Mouse (Mus musculus) gastrocnemius, adult 8-10 months (tissue): Measurements from ENCODE around the gene Slc25a53. TPM values are rescaled to one million over a fixed set of nuclear protein-coding genes. Genes with fewer than 3 reads are reported as not detected.

Experiments
- DNase-seq, 2 experiments: peaks; one replicate each; pipeline ENCODE4 v3.0.0; 2022; ENCODE audit warnings: low spot score in 2 of 2
- total RNA-seq, 4 experiments: library from RNA; stranded (reverse); gene quantifications; 2 replicates each; pipeline ENCODE4 v1.2.4; 2022

The Slc25a53 gene
- total RNA-seq: 1 to 10 TPM in 3 of 4 experiments, under 1 TPM in 1; 0.97 to 4.0 (median 2.2) TPM

DNA sequence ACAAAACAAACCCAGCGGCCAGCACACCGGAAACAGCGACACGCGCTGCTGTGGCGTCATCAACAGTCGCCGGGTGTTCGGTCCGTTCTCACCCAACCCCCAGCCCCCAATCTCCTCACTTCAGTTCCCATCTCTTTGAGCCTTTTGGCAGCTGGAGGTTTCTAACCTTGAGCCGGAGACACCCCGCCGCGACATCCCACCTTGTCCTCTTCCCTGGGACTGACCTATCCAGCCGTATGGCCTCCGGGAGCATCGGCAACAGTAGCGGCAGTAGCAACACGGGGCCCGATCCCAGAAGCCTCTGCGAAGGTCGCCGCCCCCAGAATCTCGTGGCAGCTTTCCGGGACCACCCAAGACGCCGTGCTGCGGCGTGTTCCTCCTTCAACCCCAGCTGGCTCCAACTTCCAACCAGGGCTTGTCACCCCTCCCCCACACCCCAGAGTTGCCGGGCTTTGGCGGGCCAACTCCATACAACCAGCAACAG lies at the start of gene Slc25a53:
TSS of gene Slc25a53 (minus strand) at position 303 of the 484 bp plus-strand sequence.
- DNase-seq: peak; percentile 69 to 72

- no peak for DNase-seq
These were observed 25.1 kb upstream of the Slc25a53 start for GRCm38 (mm10) chrX:137063202-137063601.

DNA sequence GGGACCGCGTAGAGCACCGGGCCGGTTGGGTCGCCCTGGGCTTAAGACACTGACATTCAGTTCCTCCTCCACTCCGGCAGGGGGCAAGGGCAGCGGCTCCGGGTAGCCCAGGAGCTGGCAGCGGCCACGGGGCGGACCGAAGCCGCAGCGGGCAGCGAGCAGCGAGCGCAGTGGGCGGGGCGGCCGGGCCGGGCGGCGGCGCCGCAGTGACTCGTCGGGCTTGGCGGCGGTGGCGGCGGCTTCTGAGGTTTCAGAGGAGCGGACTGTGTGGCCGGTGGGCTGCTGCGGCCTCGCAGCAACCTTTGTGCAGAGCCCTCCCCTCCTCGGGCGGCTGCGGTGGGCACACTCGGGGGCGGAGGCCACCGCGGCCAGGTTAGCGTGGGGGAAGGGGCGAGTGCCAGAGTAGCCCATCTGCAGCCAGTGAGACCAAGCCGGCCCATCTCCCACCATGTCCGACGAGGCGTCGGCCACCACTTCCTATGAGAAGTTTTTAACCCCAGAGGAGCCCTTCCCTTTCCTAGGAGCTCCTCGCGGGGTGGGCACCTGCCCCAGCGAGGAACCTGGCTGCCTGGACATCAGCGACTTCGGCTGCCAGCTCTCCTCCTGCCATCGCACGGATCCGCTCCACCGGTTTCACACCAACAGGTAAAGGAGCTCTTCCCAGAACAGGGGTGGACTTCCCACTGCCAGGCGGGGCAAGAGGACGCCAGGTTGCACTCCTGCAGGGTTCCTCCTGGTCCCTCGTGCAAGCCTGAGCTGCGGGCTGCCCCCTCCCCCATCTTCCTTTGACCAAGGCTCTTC lies 11.5 kb upstream of the Slc25a53 start, which contains the start of gene Fam199x:
TSS of gene Fam199x (plus strand) at position 170 of the 801 bp plus-strand sequence.
- DNase-seq: peak; percentile 51 to 68

DNA sequence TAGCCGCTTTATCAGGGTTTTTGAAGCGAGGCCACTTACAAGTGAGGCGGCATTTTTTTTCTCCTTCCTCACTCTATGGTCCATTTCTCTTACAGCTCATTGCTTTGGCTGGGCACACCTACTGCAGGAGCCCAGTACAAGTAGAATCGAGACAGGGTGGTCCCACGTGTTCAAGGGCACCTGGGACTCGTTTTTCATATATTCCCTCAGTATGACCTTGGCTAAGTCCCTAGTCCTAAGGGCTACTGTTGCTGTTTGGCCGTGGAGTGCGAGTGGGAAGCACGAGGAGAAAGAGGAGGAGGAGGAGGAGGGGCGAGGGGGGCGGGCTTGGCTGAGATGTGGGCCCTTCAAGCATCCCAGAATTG lies 10.9 kb upstream of the Slc25a53 start:
- no peak for DNase-seq

DNA sequence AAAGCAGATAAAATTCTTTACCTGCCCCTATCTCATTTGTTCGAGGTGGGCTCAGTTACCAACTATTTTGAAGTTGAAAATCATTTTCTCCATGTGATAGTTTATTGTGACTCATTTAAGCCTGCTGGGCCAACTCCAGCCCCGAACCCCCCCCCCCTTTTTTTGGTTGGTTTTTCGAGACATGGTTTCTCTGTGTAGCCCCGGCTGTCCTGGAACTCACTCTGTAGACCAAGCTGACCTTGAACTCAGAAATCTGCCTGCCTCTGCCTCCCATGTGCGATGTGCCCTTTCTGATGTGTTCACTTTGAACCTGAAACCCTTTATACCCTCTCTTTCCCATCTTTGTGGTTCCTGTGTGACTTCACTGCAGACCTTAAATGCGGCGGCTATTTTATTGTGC lies 400 bp upstream of the Slc25a53 start:
- DNase-seq: no peak

- no peak for DNase-seq
These were observed 567 bp downstream of the Slc25a53 start for GRCm38 (mm10) chrX:137037470-137037999.

GRCm38 (mm10) chrX:137034322-137034721 lies 3.8 kb downstream of the Slc25a53 start:
- no peak for DNase-seq

DNA sequence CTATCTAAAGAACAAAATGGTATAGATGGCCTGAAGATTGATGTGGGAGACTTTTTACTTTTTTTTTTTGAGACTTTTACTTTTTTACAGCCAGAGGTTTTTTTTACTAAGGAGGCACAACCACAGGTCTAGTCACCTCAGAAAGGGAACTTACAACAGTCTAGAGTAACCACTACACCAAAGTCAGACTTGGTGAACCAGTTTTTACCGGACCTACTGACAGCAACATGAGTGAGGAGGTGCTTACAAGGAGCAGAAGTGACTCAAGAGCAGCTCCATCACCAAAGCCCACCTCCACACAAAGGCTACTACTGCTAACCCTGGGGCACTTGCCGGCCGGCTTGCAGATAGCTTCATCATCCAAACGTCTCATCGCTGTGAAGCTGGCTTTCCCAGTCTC lies 6.4 kb downstream of the Slc25a53 start:
- no peak for DNase-seq

DNA sequence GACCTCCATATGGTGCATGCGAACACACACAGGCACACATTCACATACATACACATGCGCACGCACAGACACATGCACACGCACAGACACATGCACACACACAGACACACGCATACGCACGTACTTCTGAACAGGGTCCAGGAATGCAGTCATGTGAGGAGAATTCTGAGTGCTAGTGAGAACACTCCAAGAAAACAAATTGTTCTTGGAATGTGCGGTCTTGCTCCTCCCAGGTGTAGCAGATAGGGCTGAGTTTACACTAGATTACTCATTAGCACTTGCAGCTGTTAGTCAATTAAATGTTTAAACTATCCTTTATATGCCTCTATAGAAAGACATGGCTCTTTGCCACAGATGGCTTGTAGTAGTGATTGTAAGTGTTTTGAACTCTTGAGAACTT lies 7.2 kb downstream of the Slc25a53 start:
- no peak for DNase-seq

GRCm38 (mm10) chrX:137019310-137019709 lies 18.8 kb downstream of the Slc25a53 start:
- peak in 1 of 2 experiments; percentile 11 for DNase-seq

- no peak for DNase-seq
These were observed 20.4 kb downstream of the Slc25a53 start for GRCm38 (mm10) chrX:137017668-137018067.

DNA sequence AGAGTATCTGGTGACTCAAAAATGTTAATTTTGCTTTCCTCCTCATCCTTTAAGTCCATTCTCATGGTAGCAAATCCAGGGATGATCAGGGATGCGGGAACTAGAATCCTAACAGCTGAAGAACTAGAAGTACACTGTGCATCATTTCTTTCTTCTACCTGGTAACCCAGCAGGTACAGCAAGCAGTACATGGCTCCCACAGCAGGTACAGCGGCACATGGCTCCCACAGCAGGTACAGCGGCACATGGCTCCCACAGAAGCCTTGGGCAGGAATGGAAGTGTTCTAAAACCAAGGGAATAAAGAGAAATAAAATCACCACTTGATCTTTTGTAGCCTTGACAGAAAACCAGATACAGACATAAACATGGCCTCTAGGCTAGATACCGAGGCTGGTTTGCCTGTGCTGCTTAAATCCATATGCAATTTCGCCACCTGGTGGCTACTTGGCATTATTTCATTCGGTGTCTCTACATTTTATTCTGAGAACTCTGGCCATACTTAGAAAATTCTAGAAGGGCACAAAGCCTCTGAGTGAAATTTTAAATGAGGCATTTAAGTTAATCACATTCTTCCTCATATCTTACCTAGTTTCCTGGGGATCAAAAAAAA lies 22.9 kb downstream of the Slc25a53 start:
- no peak for DNase-seq

DNA sequence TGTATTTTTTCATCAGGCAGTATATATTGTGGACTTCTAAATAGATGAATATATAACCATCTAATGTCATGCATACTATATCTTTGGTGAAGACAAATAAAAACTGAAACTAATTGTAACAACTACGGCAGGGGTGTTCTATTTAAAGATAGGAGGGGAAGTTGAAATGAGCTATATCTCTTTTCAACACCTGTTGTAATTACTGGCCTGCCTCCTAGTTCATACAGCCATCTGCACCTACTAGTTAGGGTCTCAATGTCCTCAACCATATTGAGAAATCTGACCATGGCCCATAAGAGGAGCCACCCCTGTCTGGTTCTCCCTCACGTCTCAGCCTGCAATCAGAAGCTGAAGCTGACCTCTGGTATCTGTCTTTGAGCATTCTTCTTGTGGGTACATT lies 41.8 kb downstream of the Slc25a53 start:
- no peak for DNase-seq

DNA sequence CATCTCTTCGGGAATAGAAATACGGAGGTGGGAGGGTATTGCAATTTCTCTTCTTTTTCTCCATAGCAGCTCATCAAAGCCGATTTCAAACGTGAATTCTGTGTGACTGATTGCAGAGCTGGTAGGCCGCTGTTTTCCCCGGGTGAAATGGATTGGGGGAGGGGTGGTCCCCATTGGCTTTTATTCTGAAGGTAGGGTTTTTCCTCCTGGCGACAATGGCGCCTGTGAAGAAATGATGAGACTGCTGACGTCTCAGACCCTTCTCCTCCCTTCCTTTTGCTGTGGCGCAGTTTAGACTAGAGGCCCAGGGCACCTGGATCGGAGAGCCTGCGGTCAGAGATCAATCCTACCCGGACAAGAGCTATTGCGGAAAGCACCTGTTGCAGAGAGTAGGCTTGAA lies 44.5 kb downstream of the Slc25a53 start:
- DNase-seq: no peak

DNA sequence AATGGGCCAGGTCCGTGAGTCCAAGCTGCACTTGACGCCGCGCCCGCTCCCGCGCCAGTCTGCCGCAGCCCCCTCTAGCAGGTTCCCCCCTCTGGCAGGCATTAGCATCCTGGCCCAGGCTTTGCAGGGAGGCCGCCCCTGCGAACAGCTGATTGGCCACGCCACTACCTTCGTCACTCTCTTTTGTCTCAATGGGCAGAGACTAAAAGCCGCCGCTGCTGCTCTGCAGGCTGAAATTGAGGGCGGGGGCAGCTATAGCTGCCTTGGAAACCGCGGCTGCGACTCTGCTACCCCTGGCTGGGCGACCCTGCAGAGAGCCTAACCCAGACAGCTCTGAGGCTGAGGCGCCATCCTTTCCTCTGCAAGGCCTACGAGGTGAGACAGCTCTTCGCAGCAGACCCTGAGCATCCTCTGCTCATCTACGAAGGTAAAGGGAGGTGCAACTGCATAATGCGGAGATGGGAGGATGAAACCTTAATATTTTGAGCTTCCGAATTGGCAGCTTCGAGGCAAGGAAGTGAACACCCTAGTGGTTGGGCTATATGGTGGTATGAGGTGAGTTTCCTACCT lies 45.0 kb downstream of the Slc25a53 start, which contains the start of gene Zcchc18:
TSS of gene Zcchc18 (plus strand) at position 178 of the 570 bp plus-strand sequence.
- no peak for DNase-seq

DNA sequence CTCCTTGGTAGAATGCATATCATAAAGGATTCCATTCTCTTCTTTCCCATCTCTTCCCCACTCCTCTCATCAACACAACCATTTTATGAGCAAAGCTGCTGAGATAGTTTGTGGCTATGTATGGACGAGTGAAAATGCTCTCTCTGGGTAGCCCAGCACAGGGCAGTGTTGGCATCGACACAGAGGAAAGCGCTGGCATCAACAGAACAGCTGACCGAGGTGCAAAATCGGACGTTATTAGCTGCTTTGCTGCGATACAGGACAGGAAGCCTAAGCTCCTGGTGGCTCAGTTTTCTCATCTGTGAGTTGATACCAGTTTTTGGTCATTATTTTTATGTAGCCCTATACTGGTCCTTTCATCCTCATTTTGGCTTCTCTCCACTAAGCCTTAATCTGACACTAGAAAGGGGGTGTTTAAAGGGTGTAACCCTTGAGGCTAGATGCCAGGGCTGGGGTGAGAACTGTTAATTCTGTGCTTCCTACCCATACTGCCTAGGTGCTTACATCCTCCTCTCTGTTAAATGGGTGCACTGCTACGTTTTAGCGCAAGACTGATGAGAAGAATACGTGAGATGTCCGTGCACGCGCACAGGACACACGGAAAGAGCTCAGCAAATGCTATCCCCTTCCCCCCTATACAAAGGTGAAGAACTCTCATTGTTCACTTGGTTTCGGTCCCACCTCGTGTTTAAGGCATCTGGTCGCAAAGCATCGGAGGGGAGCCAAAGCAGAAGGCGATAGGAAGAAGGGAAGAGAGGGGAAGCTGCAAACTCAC lies 45.7 kb downstream of the Slc25a53 start:
- no peak for DNase-seq

GRCm38 (mm10) chrX:136991274-136991673 lies 46.8 kb downstream of the Slc25a53 start:
- DNase-seq: no peak

DNA sequence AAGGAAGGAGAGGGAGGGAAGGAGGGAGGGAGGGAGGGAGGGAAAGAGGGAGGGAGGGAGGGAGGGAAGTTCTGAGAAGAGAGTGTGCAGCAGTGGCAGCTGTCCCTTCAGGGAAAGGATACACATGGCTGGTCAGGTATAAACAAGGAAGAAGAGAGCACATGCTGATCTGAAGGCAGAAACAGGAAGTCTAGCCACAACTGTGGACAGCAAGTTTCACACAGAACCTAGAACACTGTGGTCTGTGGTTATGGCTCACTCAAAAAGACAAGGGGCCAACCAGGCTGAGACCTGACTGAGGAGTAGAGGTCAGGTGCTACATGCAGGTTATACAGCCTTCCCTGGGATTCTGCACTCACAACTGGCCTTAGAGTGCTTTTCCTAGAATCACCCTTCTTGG lies 52.1 kb downstream of the Slc25a53 start:
- DNase-seq: no peak

- no peak for DNase-seq
These were observed 59.5 kb downstream of the Slc25a53 start for GRCm38 (mm10) chrX:136978616-136979015.

GRCm38 (mm10) chrX:136976424-136977084 lies 61.5 kb downstream of the Slc25a53 start, which contains the start of the genes Tmsb15l and Tmsb15b1:
Gene Tmsb15l (minus strand): TSS chrX:136976869.
Gene Tmsb15b1 (minus strand): TSS chrX:136976874.
- DNase-seq: peak in 1 of 2 experiments; percentile 10
